Mouse (Mus musculus) T-helper 2 cell (primary cell): ENCODE measurements around the gene Vmn1r91.
"Not testable (repeated sequence)": the region's sequence is repeated elsewhere in the genome, so short reads cannot be mapped to it uniquely, and the experiment has no call there.

Experiments used
- in situ Hi-C: fragments of 300-600 bp; cut with MboI, MseI; formaldehyde crosslinking; loops from one replicate; pipeline ENCODE4 v1.15.1; 2025; ENCODE audit warnings: high pct_unique_total_duplicates

Gene Vmn1r91

GRCm38 (mm10) chr7:20099380-20099779 is at the start of gene Vmn1r91:
TSS of gene Vmn1r91 (plus strand) at chr7:20099680.
- in situ Hi-C loops, result not testable (repeated sequence)

DNA sequence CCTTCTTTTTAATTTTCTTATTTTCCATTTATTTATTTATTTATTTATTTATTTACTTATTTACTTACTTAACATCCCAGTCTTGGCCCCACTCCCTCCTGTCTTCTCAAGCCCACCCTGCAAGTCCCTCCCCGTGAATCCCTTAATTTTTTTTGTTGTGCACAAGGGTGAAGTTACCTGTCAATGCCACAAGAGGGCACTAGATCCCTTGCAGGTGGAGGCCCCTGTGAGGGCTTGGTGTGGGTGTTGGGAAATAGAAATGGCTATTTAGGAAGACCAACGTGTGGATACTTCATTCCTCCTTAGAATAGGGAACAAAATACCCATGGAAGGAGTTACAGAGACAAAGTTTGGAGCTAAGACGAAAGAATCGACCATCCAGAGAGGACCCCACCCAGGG is 35.4 kb upstream of the Vmn1r91 start:
- in situ Hi-C loops, result loop anchor here (25.0 kb wide), 1 partner anchor 1648 kb away; no protein-coding TSS in a partner anchor

DNA sequence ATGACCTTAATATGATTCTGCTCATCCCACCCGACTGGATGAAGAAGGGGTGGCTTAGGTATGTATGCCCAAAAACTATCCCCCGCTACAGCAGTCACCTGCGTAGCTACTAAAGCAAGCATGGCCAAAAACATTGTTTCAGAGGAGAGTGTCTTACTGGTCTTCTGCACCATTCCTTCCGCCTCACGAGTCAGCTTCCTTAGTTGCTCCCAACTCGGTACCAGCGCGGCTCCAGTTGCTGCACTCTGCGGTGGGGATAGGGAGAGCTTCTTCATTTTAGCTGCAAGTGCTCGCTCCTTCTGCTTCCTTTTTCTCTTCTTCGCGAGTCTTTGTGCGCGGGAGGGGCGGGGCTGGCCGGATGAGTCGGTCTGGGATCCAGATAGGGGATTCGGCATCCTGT is 21.4 kb upstream of the Vmn1r91 start:
- in situ Hi-C loops, result not testable (repeated sequence)

DNA sequence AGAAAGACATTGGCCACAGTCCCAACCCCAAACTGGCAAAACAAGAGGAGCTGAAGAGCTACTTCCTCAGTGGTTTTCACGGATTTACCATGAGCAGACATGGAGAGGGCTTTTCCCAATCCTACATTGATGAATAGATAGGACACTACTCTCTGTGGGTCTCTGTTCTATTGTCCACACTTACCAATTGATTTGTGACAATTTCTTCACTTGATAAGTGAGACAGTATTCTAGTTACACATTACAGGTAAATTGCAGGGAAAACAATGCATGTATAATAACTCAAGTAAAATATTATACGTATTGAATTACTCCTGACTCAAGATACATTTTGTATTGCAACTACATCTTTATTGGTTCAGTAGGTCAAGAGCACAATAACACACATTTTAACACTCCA is 23.0 kb downstream of the Vmn1r91 start, which contains the start of gene Gm16442:
Gm16442 (minus strand) TSS at position 101 of the 400 bp plus-strand sequence.
- in situ Hi-C loops, result loop anchor here (25.0 kb wide), 1 partner anchor 1140 kb away; the partner anchor contains the start of genes Vmn1r124 and Vmn1r125

DNA sequence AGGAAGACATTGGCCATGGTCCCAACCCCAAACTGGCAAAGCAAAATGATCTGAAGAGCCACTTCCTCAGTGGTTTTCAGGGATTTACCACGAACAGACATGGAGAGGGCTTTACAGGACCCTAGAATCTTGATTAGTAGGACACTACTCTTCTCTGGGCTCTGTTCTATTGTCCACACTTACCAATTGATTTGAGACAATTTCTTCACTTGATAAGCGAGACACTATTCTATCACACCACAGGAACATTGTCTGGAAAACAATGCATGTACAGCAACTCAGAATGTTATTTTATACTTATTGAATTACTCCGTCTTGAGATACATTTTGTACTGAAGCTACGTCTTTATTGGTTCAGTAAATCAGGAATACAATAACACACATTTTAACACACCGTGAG is 39.5 kb downstream of the Vmn1r91 start, which contains the start of gene Vmn1r93:
Vmn1r93 (minus strand) TSS at position 101 of the 400 bp plus-strand sequence.
- in situ Hi-C loops, result loop anchor here (5.0 kb wide), 1 partner anchor 1993 kb away; the partner anchor contains the start of gene Gm10666
